Mouse (Mus musculus): ENCODE measurements around the gene Gm26992. TPM values are rescaled to one million over a fixed set of nuclear protein-coding genes. Genes with fewer than 3 reads are reported as not detected.
A peak's percentile ranks its signal among the peaks of the same experiment; 100 is the strongest.

Gm26992 gene
- polyA plus RNA-seq, 1 experiment from 2014 or later = not detected

GRCm38 (mm10) chrX:103493351-103494173, 71.8 kb downstream of the Gm26992 start:
- Histone ChIP-seq H3K27ac (ENCODE audit: low read depth, low read length) (peak overlapping the region; percentile 88), H3K27me3 (replicated peaks; ENCODE audit: control insufficient read depth, insufficient read depth, low read length) (no peaks in the 10 kb centered on the region), H3K4me1 (replicated peaks; ENCODE audit: control insufficient read depth, insufficient read depth, low read length) (peaks cover 8% of the 10 kb centered on the region; the same call in 1 of the 2 replicates), H3K36me3 (ENCODE audit: control insufficient read depth, insufficient read depth, low read length) (no peaks in the 10 kb centered on the region), H3K4me3 (ENCODE audit: low read depth, low read length) (peak overlapping the region; percentile 66), H3K4me2 (peak overlapping the region; percentile 65), H3K9ac (ENCODE audit: low read depth, low read length) (peak overlapping the region; percentile 92), H3K9me3 (ENCODE audit: control insufficient read depth, low read length) (no peaks in the 10 kb centered on the region)
- WGBS = under 1% methylated on average over 53 of the region's 55 CpGs
- DNase-seq (ENCODE audit: low spot score) = peak; percentile 77
- ATAC-seq (replicated peaks; ENCODE audit: low FRiP score) = peak; percentile 95

DNA sequence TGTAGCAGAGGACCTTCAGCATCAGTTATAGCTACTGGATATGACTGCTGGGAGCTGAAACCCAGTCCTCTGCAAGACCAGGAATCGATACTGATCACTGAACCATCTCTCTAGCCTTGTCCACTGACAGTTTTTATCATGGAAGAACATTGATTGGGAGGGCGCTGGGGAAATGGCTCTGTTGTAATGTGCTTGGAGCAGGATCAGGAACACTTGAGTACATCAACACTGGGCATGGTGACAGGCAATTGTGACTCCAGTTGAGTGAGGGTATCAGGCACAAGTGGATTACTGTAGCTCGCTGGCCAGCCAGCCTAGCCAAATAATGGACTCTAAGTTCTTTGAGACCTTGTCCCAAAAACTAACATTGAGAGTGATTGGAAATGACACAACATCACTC, 77.6 kb downstream of the Gm26992 start:
- no peak overlapping the region for H3K4me3 ChIP-seq (ENCODE audit: low read depth, low read length)
- no peak overlapping the region for H3K9ac ChIP-seq (ENCODE audit: low read depth, low read length)
- H3K9me3 ChIP-seq (ENCODE audit: control insufficient read depth, low read length) = no peaks in the 10 kb centered on the region
- no peaks in the 10 kb centered on the region for H3K27me3 ChIP-seq (replicated peaks; ENCODE audit: control insufficient read depth, insufficient read depth, low read length)
- WGBS = 97% methylated on average over 3 of the region's 3 CpGs
- H3K27ac ChIP-seq (ENCODE audit: low read depth, low read length) = no peak overlapping the region
- peaks cover 9% of the 10 kb centered on the region; the same call in 1 of the 2 replicates for H3K36me3 ChIP-seq (ENCODE audit: control insufficient read depth, insufficient read depth, low read length)
- ATAC-seq (replicated peaks; ENCODE audit: low FRiP score) = no peak
- H3K4me2 ChIP-seq = no peak overlapping the region
- peaks cover 3% of the 10 kb centered on the region; the same call in 1 of the 2 replicates for H3K4me1 ChIP-seq (replicated peaks; ENCODE audit: control insufficient read depth, insufficient read depth, low read length)
- no peak for DNase-seq (ENCODE audit: low spot score)

GRCm38 (mm10) chrX:103500137-103500536, 78.3 kb downstream of the Gm26992 start:
- Histone ChIP-seq H3K4me1 (replicated peaks; ENCODE audit: control insufficient read depth, insufficient read depth, low read length) (no peaks in the 10 kb centered on the region), H3K4me2 (no peak overlapping the region), H3K27ac (ENCODE audit: low read depth, low read length) (no peak overlapping the region), H3K4me3 (ENCODE audit: low read depth, low read length) (no peak overlapping the region), H3K36me3 (ENCODE audit: control insufficient read depth, insufficient read depth, low read length) (peaks cover 9% of the 10 kb centered on the region; the same call in 1 of the 2 replicates), H3K9ac (ENCODE audit: low read depth, low read length) (no peak overlapping the region), H3K27me3 (replicated peaks; ENCODE audit: control insufficient read depth, insufficient read depth, low read length) (no peaks in the 10 kb centered on the region), H3K9me3 (ENCODE audit: control insufficient read depth, low read length) (no peaks in the 10 kb centered on the region)
- WGBS = 81% methylated on average over 2 of the region's 2 CpGs
- ATAC-seq (replicated peaks; ENCODE audit: low FRiP score) (no peak), DNase-seq (ENCODE audit: low spot score) (no peak)

DNA sequence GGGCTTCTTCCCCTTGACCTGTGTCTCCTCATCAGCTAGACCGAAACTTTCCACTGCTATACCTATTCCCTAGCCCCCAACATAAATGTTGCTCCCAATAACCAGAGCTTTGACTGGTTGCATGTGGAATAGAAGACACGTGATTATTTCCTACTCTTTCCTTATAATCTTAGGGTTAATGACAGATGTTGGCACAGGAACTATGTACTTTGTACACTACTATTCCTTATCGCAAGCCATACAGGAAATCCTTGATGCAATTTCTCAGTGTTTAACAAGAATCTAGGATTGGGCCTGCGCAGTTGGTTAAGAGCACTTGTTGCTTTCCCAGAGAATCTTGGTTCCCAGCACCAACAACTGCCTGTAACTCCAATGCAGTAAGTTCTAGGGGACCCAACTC, 86.4 kb downstream of the Gm26992 start:
- ATAC-seq (replicated peaks; ENCODE audit: low FRiP score) (no peak), DNase-seq (ENCODE audit: low spot score) (no peak)
- 89% methylated on average over 4 of the region's 4 CpGs for WGBS
- H3K9ac ChIP-seq (ENCODE audit: low read depth, low read length) = no peak overlapping the region
- no peaks in the 10 kb centered on the region for H3K4me1 ChIP-seq (replicated peaks; ENCODE audit: control insufficient read depth, insufficient read depth, low read length)
- no peaks in the 10 kb centered on the region for H3K27me3 ChIP-seq (replicated peaks; ENCODE audit: control insufficient read depth, insufficient read depth, low read length)
- H3K27ac ChIP-seq (ENCODE audit: low read depth, low read length) = no peak overlapping the region
- no peaks in the 10 kb centered on the region for H3K9me3 ChIP-seq (ENCODE audit: control insufficient read depth, low read length)
- peaks cover 2% of the 10 kb centered on the region; the same call in 1 of the 2 replicates for H3K36me3 ChIP-seq (ENCODE audit: control insufficient read depth, insufficient read depth, low read length)
- no peak overlapping the region for H3K4me3 ChIP-seq (ENCODE audit: low read depth, low read length)
- no peak overlapping the region for H3K4me2 ChIP-seq

GRCm38 (mm10) chrX:103509168-103510019, 87.6 kb downstream of the Gm26992 start:
- ATAC-seq (replicated peaks; ENCODE audit: low FRiP score) = no peak
- Histone ChIP-seq H3K9me3 (ENCODE audit: control insufficient read depth, low read length) (no peaks in the 10 kb centered on the region), H3K4me3 (ENCODE audit: low read depth, low read length) (no peak overlapping the region), H3K9ac (ENCODE audit: low read depth, low read length) (no peak overlapping the region), H3K27me3 (replicated peaks; ENCODE audit: control insufficient read depth, insufficient read depth, low read length) (no peaks in the 10 kb centered on the region), H3K27ac (ENCODE audit: low read depth, low read length) (no peak overlapping the region), H3K4me1 (replicated peaks; ENCODE audit: control insufficient read depth, insufficient read depth, low read length) (no peaks in the 10 kb centered on the region), H3K4me2 (no peak overlapping the region), H3K36me3 (ENCODE audit: control insufficient read depth, insufficient read depth, low read length) (peaks cover 2% of the 10 kb centered on the region; the same call in 1 of the 2 replicates)
- WGBS = 77% methylated on average over 8 of the region's 8 CpGs
- no peak for DNase-seq (ENCODE audit: low spot score)

DNA sequence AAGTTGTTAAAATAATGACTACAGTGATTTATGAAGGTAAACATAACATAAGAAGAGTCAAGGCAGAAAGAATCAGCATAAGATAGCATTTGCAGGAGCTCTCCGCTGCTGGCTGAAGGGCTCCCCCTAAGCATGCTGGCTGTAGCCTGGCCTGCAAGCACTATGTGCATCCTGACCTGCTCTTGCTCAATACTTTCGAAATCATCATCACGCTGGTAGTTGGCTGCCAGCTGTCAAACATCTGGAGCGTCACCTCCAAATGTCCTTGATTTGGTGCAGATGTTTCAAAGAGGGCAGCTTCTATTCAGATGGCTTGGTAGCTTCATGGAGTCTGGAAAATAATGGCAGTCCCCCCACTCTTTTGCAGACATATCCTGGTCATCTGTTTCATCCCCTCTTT, 93.0 kb downstream of the Gm26992 start:
- no peak for DNase-seq (ENCODE audit: low spot score)
- H3K4me3 ChIP-seq (ENCODE audit: low read depth, low read length) = no peak overlapping the region
- H3K36me3 ChIP-seq (ENCODE audit: control insufficient read depth, insufficient read depth, low read length) = no peaks in the 10 kb centered on the region

GRCm38 (mm10) chrX:103515346-103515745, 93.5 kb downstream of the Gm26992 start:
- 69% methylated on average over 1 of the region's 1 CpGs for WGBS
- H3K4me1 ChIP-seq (replicated peaks; ENCODE audit: control insufficient read depth, insufficient read depth, low read length) = 0 out of 2 replicates have a peak, but pooled peaks cover 4% of the 10 kb centered on the region
- H3K36me3 ChIP-seq (ENCODE audit: control insufficient read depth, insufficient read depth, low read length) = no peaks in the 10 kb centered on the region
- ATAC-seq (replicated peaks; ENCODE audit: low FRiP score) (no peak), DNase-seq (ENCODE audit: low spot score) (no peak)
- no peak overlapping the region for H3K4me2 ChIP-seq
- no peak overlapping the region for H3K27ac ChIP-seq (ENCODE audit: low read depth, low read length)
- no peak overlapping the region for H3K9ac ChIP-seq (ENCODE audit: low read depth, low read length)
- H3K9me3 ChIP-seq (ENCODE audit: control insufficient read depth, low read length) = no peaks in the 10 kb centered on the region
- no peak overlapping the region for H3K4me3 ChIP-seq (ENCODE audit: low read depth, low read length)
- no peaks in the 10 kb centered on the region for H3K27me3 ChIP-seq (replicated peaks; ENCODE audit: control insufficient read depth, insufficient read depth, low read length)

More for the DNA sequence above, 93.0 kb downstream of the Gm26992 start:
- no peak overlapping the region for H3K9ac ChIP-seq (ENCODE audit: low read depth, low read length)
- H3K27ac ChIP-seq (ENCODE audit: low read depth, low read length) = no peak overlapping the region
- no peaks in the 10 kb centered on the region for H3K27me3 ChIP-seq (replicated peaks; ENCODE audit: control insufficient read depth, insufficient read depth, low read length)
- no peak for ATAC-seq (replicated peaks; ENCODE audit: low FRiP score)
- 51% methylated on average over 4 of the region's 4 CpGs for WGBS
- H3K9me3 ChIP-seq (ENCODE audit: control insufficient read depth, low read length) = no peaks in the 10 kb centered on the region
- 0 out of 2 replicates have a peak, but pooled peaks cover 4% of the 10 kb centered on the region for H3K4me1 ChIP-seq (replicated peaks; ENCODE audit: control insufficient read depth, insufficient read depth, low read length)
- H3K4me2 ChIP-seq = no peak overlapping the region

- no peak overlapping the region for H3K4me2 ChIP-seq
- H3K27me3 ChIP-seq (replicated peaks; ENCODE audit: control insufficient read depth, insufficient read depth, low read length) = no peaks in the 10 kb centered on the region
- no peak overlapping the region for H3K9ac ChIP-seq (ENCODE audit: low read depth, low read length)
- H3K27ac ChIP-seq (ENCODE audit: low read depth, low read length) = no peak overlapping the region
- WGBS = 57% methylated on average over 2 of the region's 2 CpGs
- H3K4me1 ChIP-seq (replicated peaks; ENCODE audit: control insufficient read depth, insufficient read depth, low read length) = 0 out of 2 replicates have a peak, but pooled peaks cover 4% of the 10 kb centered on the region
- DNase-seq (ENCODE audit: low spot score) (no peak), ATAC-seq (replicated peaks; ENCODE audit: low FRiP score) (no peak; the same call in 1 of the 2 replicates)
- H3K9me3 ChIP-seq (ENCODE audit: control insufficient read depth, low read length) = no peaks in the 10 kb centered on the region
- H3K4me3 ChIP-seq (ENCODE audit: low read depth, low read length) = no peak overlapping the region
- H3K36me3 ChIP-seq (ENCODE audit: control insufficient read depth, insufficient read depth, low read length) = no peaks in the 10 kb centered on the region
Observed at GRCm38 (mm10) chrX:103518798-103519197, 97.0 kb downstream of the Gm26992 start.

All from liver, embryonic 11.5 days (tissue).